Mouse (Mus musculus) MEL (cell line): ENCODE measurements around the gene Med15. TPM values are rescaled to one million over a fixed set of nuclear protein-coding genes. Genes with fewer than 3 reads are reported as not detected.

Experiments used
- DNase-seq: peaks from one replicate; pipeline ENCODE4 v3.0.0; 2011; ENCODE audit warnings: low read depth, low spot score
- H3K27ac ChIP-seq: 2 replicates; pipeline ENCODE4 v1.5.1; 2012; ENCODE audit warnings: low read depth, mild to moderate bottlenecking, control low read depth, low read length, moderate library complexity; ENCODE audit not compliant: control insufficient read depth
- H3K27me3 ChIP-seq, 2 experiments: fragments of 150-350 bp in 1 of 2; sonication (generic) in 1 of 2; 2 replicates each; pipeline ENCODE4 v1.6.1; 2012; ENCODE audit warnings: low read length in 2 of 2, mild to moderate bottlenecking in 2 of 2, improper control_type of control experiment in 1 of 2, moderate library complexity in 1 of 2; ENCODE audit not compliant: insufficient read depth in 2 of 2, control insufficient read depth in 1 of 2
- H3K36me3 ChIP-seq, 2 experiments: 2 replicates each; pipeline ENCODE4 v1.6.1; 2012 to 2014; ENCODE audit warnings: low read length in 2 of 2, improper control_type of control experiment in 1 of 2, inconsistent platforms in 1 of 2, mild to moderate bottlenecking in 1 of 2; ENCODE audit not compliant: insufficient read depth in 2 of 2, control insufficient read depth in 1 of 2
- H3K4me1 ChIP-seq, 2 experiments: fragments of 150-350 bp in 1 of 2; sonication (generic) in 1 of 2; 2 replicates each; pipeline ENCODE4 v1.6.1; 2012; ENCODE audit warnings: low read length in 2 of 2, improper control_type of control experiment in 1 of 2, mild to moderate bottlenecking in 1 of 2; ENCODE audit not compliant: insufficient read depth in 2 of 2, control insufficient read depth in 1 of 2
- H3K4me3 ChIP-seq, 2 experiments: fragments of 150-350 bp in 1 of 2; sonication (generic) in 1 of 2; 2 replicates each; pipeline ENCODE4 v1.5.1; 2012; ENCODE audit warnings: low read depth in 2 of 2, low read length in 2 of 2, mild to moderate bottlenecking in 2 of 2, moderate library complexity in 2 of 2, control low read depth in 1 of 2, improper control_type of control experiment in 1 of 2; ENCODE audit not compliant: control insufficient read depth in 1 of 2, insufficient read depth in 1 of 2
- H3K79me2 ChIP-seq: 2 replicates; pipeline ENCODE4 v1.6.1; 2012; ENCODE audit warnings: mild to moderate bottlenecking, low read length, moderate library complexity; ENCODE audit not compliant: control insufficient read depth, poor library complexity, insufficient read depth
- H3K9ac ChIP-seq: 2 replicates; pipeline ENCODE4 v1.6.1; 2012; ENCODE audit warnings: low read depth, mild to moderate bottlenecking, control low read depth, low read length, moderate library complexity; ENCODE audit not compliant: control insufficient read depth, poor library complexity, severe bottlenecking
- H3K9me3 ChIP-seq: fragments of 150-350 bp; sonication (generic); replicated peaks from 2 replicates; pipeline ENCODE4 v1.6.1; 2012; ENCODE audit warnings: mild to moderate bottlenecking, low read length, improper control_type of control experiment, moderate library complexity; ENCODE audit not compliant: insufficient read depth
- EP300 ChIP-seq, 2 experiments: IDR thresholded peaks; 2 replicates each; pipeline ENCODE4 v1.6.1; 2011; ENCODE audit warnings: improper control_type of control experiment in 2 of 2, low read length in 2 of 2, low read depth in 1 of 2, mild to moderate bottlenecking in 1 of 2
- GATA1 ChIP-seq: IDR thresholded peaks from 2 replicates; pipeline ENCODE4 v1.6.1; 2011; ENCODE audit warnings: low read depth, low read length, improper control_type of control experiment
- KAT2A ChIP-seq: conservative IDR thresholded peaks from 2 replicates; pipeline ENCODE4 v1.6.1; 2012; ENCODE audit warnings: low read depth, low read length, improper control_type of control experiment, inconsistent platforms
- MAFK ChIP-seq: IDR thresholded peaks from 2 replicates; pipeline ENCODE4 v1.6.1; 2011; ENCODE audit warnings: low read depth, mild to moderate bottlenecking, low read length, improper control_type of control experiment, borderline replicate concordance
- MAX ChIP-seq: IDR thresholded peaks from 2 replicates; pipeline ENCODE4 v1.6.1; 2011; ENCODE audit warnings: low read length, improper control_type of control experiment
- MAZ ChIP-seq: IDR thresholded peaks from 2 replicates; pipeline ENCODE4 v1.6.1; 2012; ENCODE audit warnings: low read depth, mild to moderate bottlenecking, inconsistent platforms, low read length, improper control_type of control experiment
- MYC ChIP-seq: IDR thresholded peaks from 2 replicates; pipeline ENCODE4 v1.6.1; 2011; ENCODE audit warnings: low read depth, mild to moderate bottlenecking, low read length, improper control_type of control experiment, moderate library complexity
- POLR2AphosphoS2 ChIP-seq: IDR thresholded peaks from 2 replicates; pipeline ENCODE4 v1.6.1; 2011; ENCODE audit warnings: low read length, improper control_type of control experiment
- RAD21 ChIP-seq: IDR thresholded peaks from 2 replicates; pipeline ENCODE4 v1.6.1; 2011; ENCODE audit warnings: mild to moderate bottlenecking, low read depth, low read length, improper control_type of control experiment
- USF1 ChIP-seq: IDR thresholded peaks from 2 replicates; pipeline ENCODE4 v1.6.1; 2014; ENCODE audit warnings: low read depth, mild to moderate bottlenecking, inconsistent platforms, low read length, improper control_type of control experiment, moderate library complexity
- ZMIZ1 ChIP-seq: IDR thresholded peaks from 2 replicates; pipeline ENCODE4 v1.6.1; 2012; ENCODE audit warnings: low read depth, mild to moderate bottlenecking, inconsistent platforms, low read length, improper control_type of control experiment, moderate library complexity
- ZNF384 ChIP-seq: IDR thresholded peaks from 2 replicates; pipeline ENCODE4 v1.6.1; 2012; ENCODE audit warnings: low read depth, mild to moderate bottlenecking, inconsistent platforms, low read length, improper control_type of control experiment
- polyA plus RNA-seq, 2 experiments: library from polyadenylated mRNA; stranded (reverse) in 1 of 2; unstranded in 1 of 2; fragments of >175 nt in 1 of 2; fragments of >200 nt in 1 of 2; gene quantifications; 2 replicates each; pipeline versions ENCODE4 v1.2.1 to v1.2.4; 2012; ENCODE audit warnings: low replicate concordance in 2 of 2, low read depth in 1 of 2; ENCODE audit not compliant: insufficient read length in 2 of 2, insufficient read depth in 1 of 2, missing spikeins in 1 of 2
- total RNA-seq: library from RNA; depleted of rRNA; stranded (reverse); fragments of 300-350 nt; gene quantifications from 2 replicates; pipeline ENCODE4 v1.2.3, GENCODE M21; 2012

The Med15 gene
- total and polyA plus RNA-seq, 3 experiments: 25.9 to 62.0 TPM; not detected in 1

DNA sequence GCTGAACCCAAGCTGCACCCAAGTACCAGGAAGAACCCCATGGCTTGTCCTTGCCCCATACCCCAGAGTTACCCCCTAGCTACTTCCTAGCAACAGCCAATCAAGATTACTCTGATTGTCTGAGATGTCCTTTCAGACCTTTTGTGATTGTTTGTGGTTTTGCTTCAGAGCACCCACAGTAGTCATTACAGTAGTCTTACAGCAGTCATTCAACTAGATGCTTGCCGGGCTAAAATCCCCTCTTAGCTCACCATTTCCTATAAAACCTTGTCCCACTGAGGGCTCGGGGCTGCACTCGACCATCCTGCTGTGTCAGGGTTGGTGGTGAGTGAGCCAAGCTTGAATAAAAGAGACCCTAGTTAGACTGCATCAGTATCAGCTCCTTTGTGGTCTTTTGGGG is 37.8 kb downstream of the Med15 start:
- no peak overlapping the region for H3K9ac ChIP-seq
- TF ChIP-seq KAT2A (no peak), USF1 (no peak), EP300 (IDR thresholded peaks at IDR 0.05; ENCODE audit: low read depth in 1 of 2, low read length in 2 of 2) (no peak), MAX (no peak), POLR2AphosphoS2 (no peak), MAZ (no peak)
- no peaks in the 10 kb centered on the region for H3K27me3 ChIP-seq
- H3K79me2 ChIP-seq: 0 out of 2 replicates have a peak, but pooled peaks cover 1% of the 10 kb centered on the region
- no peak overlapping the region for H3K4me3 ChIP-seq
- DNase-seq: no peak
- peaks cover 0 to 15% of the 10 kb centered on the region in 2 experiments; a peak in 2 of 4 replicates for H3K36me3 ChIP-seq
- no peak overlapping the region for H3K27ac ChIP-seq
- H3K9me3 ChIP-seq: no peaks in the 10 kb centered on the region
- H3K4me1 ChIP-seq: no peaks in the 10 kb centered on the region

DNA sequence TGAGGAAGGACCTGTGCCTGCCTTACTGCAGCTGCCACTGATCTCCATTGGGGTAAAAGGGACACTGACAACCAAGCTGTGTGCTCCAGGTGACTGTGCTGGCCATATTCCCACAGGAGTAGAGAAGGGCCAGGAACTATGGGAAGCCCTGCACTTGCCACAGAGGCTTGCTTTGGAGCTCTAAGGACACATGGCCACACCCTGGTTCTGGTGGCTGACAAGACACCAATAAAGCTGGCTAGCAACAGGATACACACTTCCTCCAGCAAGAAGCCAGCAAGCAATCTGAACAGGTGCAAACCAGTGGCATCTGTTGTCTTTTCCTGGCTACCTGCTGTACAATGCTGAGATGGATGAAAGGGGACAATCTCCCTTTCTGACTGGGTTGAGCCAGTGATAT is 62.8 kb downstream of the Med15 start:
- H3K4me3 ChIP-seq: no peak overlapping the region
- no peaks in the 10 kb centered on the region for H3K4me1 ChIP-seq
- TF ChIP-seq ZNF384 (no peak), ZMIZ1 (no peak), MAFK (no peak), GATA1 (no peak), MAZ (no peak), RAD21 (no peak)
- no peaks in the 10 kb centered on the region for H3K27me3 ChIP-seq
- DNase-seq: no peak
- H3K9ac ChIP-seq: no peak overlapping the region
- H3K79me2 ChIP-seq: no peaks in the 10 kb centered on the region
- H3K36me3 ChIP-seq: peaks cover 0 to 18% of the 10 kb centered on the region in 2 experiments; a peak in 2 of 4 replicates
- no peaks in the 10 kb centered on the region for H3K9me3 ChIP-seq
- no peak overlapping the region for H3K27ac ChIP-seq

DNA sequence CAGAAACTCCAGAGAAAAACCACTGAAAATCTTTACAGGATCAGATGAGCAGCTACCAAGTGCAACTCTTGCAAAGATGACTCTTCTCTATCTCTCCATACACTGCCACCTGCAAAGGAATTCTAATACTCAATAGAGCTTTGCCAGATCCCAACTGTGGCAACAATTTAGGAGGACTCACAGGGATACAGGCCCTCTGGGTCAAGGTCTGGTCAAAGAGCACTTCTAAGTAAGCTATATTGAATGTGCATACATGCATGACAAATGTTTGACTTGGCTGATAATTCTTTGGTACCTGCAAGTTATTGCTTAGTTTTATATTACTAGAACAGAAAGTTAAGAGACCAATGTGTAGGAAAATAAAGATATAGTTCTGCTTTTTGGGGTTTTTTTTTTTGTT is 67.1 kb downstream of the Med15 start:
- H3K27ac ChIP-seq: no peak overlapping the region
- no peaks in the 10 kb centered on the region for H3K4me1 ChIP-seq
- peaks cover 0 to 15% of the 10 kb centered on the region in 2 experiments; a peak in 2 of 4 replicates for H3K36me3 ChIP-seq
- no peak overlapping the region for H3K9ac ChIP-seq
- no peaks in the 10 kb centered on the region for H3K9me3 ChIP-seq
- H3K4me3 ChIP-seq: no peak overlapping the region
- no peak for DNase-seq
- H3K27me3 ChIP-seq: no peaks in the 10 kb centered on the region
- no peaks in the 10 kb centered on the region for H3K79me2 ChIP-seq
- TF ChIP-seq MAZ (no peak), RAD21 (no peak), MYC (no peak)
- TF ChIP-seq, all 39 proteins: peak for 0
